Mouse (Mus musculus): ENCODE data around the gene Ptpa.
"Not testable (repeated sequence)": the region's sequence is repeated elsewhere in the genome, so short reads cannot be mapped to it uniquely, and the experiment has no call there.

The Ptpa gene

GRCm38 (mm10) chr2:30402843-30403242 is 13.0 kb upstream of the Ptpa start:
- no peak for DNase-seq

- no peak for DNase-seq
Observed at GRCm38 (mm10) chr2:30403870-30404269, 12.0 kb upstream of the Ptpa start.

- no peak for DNase-seq
Observed at GRCm38 (mm10) chr2:30407221-30407620, 8.6 kb upstream of the Ptpa start.

GRCm38 (mm10) chr2:30407778-30408177 is 8.1 kb upstream of the Ptpa start:
- no peak for DNase-seq

GRCm38 (mm10) chr2:30408452-30409100 is 7.3 kb upstream of the Ptpa start:
- DNase-seq, result no peak

- peak; percentile 70 to 86 for DNase-seq
Observed at GRCm38 (mm10) chr2:30409454-30410176, 6.2 kb upstream of the Ptpa start.

GRCm38 (mm10) chr2:30413038-30413973 is 2.5 kb upstream of the Ptpa start:
- no peak for DNase-seq

GRCm38 (mm10) chr2:30414101-30414500 is 1.7 kb upstream of the Ptpa start:
- peak; percentile 24 to 59 for DNase-seq

- no peak for DNase-seq
Observed at GRCm38 (mm10) chr2:30414681-30415080, 1.2 kb upstream of the Ptpa start.

- peak; percentile 98 for DNase-seq
Observed at GRCm38 (mm10) chr2:30415157-30415935, 493 bp upstream of the Ptpa start, which contains the start of gene Crat. TSS of gene Crat (minus strand) at chr2:30415813.

GRCm38 (mm10) chr2:30416649-30416965 is 768 bp downstream of the Ptpa start:
- DNase-seq, result no peak

- not testable (repeated sequence) for DNase-seq
Observed at GRCm38 (mm10) chr2:30417154-30417553, 1.3 kb downstream of the Ptpa start.

GRCm38 (mm10) chr2:30417595-30418165 is 1.8 kb downstream of the Ptpa start:
- DNase-seq, result no peak

GRCm38 (mm10) chr2:30418259-30418658 is 2.4 kb downstream of the Ptpa start:
- DNase-seq, result no peak

- no peak for DNase-seq
Observed at GRCm38 (mm10) chr2:30419112-30419511, 3.3 kb downstream of the Ptpa start.

GRCm38 (mm10) chr2:30421432-30421831 is 5.6 kb downstream of the Ptpa start:
- DNase-seq, result no peak

GRCm38 (mm10) chr2:30429156-30429555 is 13.3 kb downstream of the Ptpa start:
- DNase-seq, result peak in 1 of 2 experiments; percentile 60

- peak; percentile 69 to 85 for DNase-seq
Observed at GRCm38 (mm10) chr2:30435326-30436155, 19.7 kb downstream of the Ptpa start.

- peak; percentile 87 to 88 for DNase-seq
Observed at GRCm38 (mm10) chr2:30436156-30436545, 20.3 kb downstream of the Ptpa start.

GRCm38 (mm10) chr2:30436809-30437208 is 21.0 kb downstream of the Ptpa start:
- DNase-seq, result no peak

GRCm38 (mm10) chr2:30437791-30438190 is 22.0 kb downstream of the Ptpa start:
- DNase-seq, result no peak

Measured in kidney, postnatal 36 days (tissue).